Mouse (Mus musculus): ENCODE measurements at regions not wholly inside any gene's neighbourhood (a gene's known extent, or its start where the extent isn't known, plus 50 kb on each side); places are given as distances from the start of the nearest gene placed in this dataset.

GRCm38 (mm10) chr13:52015496-52015895 is 169.0 kb downstream of the Gadd45g start:
- no peak for DNase-seq (ENCODE audit: low spot score)

- no peak for DNase-seq (ENCODE audit: low spot score)
Measured at GRCm38 (mm10) chr13:52017598-52018190, 171.2 kb downstream of the Gadd45g start.

- no peak for DNase-seq (ENCODE audit: low spot score)
Measured at GRCm38 (mm10) chr13:52019647-52020046, 173.2 kb downstream of the Gadd45g start.

- DNase-seq (ENCODE audit: low spot score), result no peak
Measured at GRCm38 (mm10) chr13:52021150-52021549, 174.7 kb downstream of the Gadd45g start.

- DNase-seq (ENCODE audit: low spot score), result no peak
Measured at GRCm38 (mm10) chr13:52021828-52022227, 175.3 kb downstream of the Gadd45g start.

GRCm38 (mm10) chr13:52022529-52022928 is 176.1 kb downstream of the Gadd45g start:
- DNase-seq (ENCODE audit: low spot score), result no peak

- peak; percentile 41 for DNase-seq (ENCODE audit: low spot score)
Measured at GRCm38 (mm10) chr13:52024349-52024748, 177.9 kb downstream of the Gadd45g start.

GRCm38 (mm10) chr13:52024832-52025481 is 178.5 kb downstream of the Gadd45g start:
- no peak for DNase-seq (ENCODE audit: low spot score)

- DNase-seq (ENCODE audit: low spot score), result peak; percentile 24
Measured at GRCm38 (mm10) chr13:52025482-52025848, 179.0 kb downstream of the Gadd45g start.

GRCm38 (mm10) chr13:52026291-52026690 is 179.8 kb downstream of the Gadd45g start:
- DNase-seq (ENCODE audit: low spot score), result no peak

- DNase-seq (ENCODE audit: low spot score), result no peak
Measured at GRCm38 (mm10) chr13:52029868-52030422, 183.5 kb downstream of the Gadd45g start.

- DNase-seq (ENCODE audit: low spot score), result no peak
Measured at GRCm38 (mm10) chr13:52031465-52031864, 185.0 kb downstream of the Gadd45g start.

- DNase-seq (ENCODE audit: low spot score), result no peak
Measured at GRCm38 (mm10) chr13:52035731-52036130, 189.3 kb downstream of the Gadd45g start.

GRCm38 (mm10) chr13:52036351-52036750 is 189.9 kb downstream of the Gadd45g start:
- DNase-seq (ENCODE audit: low spot score), result no peak

GRCm38 (mm10) chr13:52037218-52037617 is 190.7 kb downstream of the Gadd45g start:
- no peak for DNase-seq (ENCODE audit: low spot score)

- DNase-seq (ENCODE audit: low spot score), result no peak
Measured at GRCm38 (mm10) chr13:52041467-52042421, 195.3 kb downstream of the Gadd45g start.

- DNase-seq (ENCODE audit: low spot score), result no peak
Measured at GRCm38 (mm10) chr13:52042867-52043266, 196.4 kb downstream of the Gadd45g start.

GRCm38 (mm10) chr13:52043916-52044315 is 197.4 kb downstream of the Gadd45g start:
- DNase-seq (ENCODE audit: low spot score), result no peak

GRCm38 (mm10) chr13:52045349-52045748 is 198.9 kb downstream of the Gadd45g start:
- DNase-seq (ENCODE audit: low spot score), result no peak

- DNase-seq (ENCODE audit: low spot score), result no peak
Measured at GRCm38 (mm10) chr13:52046020-52046419, 199.5 kb downstream of the Gadd45g start.

GRCm38 (mm10) chr13:52046700-52047099 is 200.2 kb downstream of the Gadd45g start:
- DNase-seq (ENCODE audit: low spot score), result no peak

GRCm38 (mm10) chr13:52047937-52048336 is 201.5 kb downstream of the Gadd45g start:
- DNase-seq (ENCODE audit: low spot score), result no peak
